Comparison of ENCODE assay signal across 8 mouse cellular contexts in the genomic region with DNA sequence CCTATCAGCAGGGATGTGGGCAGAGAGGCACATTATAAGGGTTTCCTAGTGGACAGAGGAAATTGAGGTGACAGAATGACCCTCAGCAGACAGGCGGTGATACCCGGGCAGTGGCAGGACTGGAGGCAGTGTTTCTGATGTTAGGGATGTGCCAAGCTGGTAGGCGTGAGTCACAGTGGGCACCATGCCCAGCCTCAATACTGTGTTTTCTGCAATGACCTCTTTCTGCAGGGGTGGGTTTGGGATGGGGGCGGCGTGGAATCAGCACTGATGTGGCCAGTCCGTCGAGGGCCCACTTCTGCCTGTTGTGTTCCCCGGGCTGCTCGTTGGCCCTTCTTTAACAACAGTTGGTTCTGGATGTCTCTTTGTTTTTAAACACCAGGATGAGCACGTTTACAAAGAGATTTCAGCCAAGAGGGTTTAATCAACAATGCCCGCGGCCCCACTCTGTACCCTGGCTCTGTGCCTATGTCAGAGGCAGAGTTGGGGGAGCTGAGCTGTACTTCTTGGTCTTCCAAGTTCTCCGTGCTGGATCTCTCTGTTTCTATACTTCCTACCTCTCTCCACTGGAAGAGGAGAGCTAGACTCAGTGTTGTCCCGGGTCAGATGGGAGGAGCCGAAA. TPM values are rescaled to one million over a fixed set of nuclear protein-coding genes. Genes with fewer than 3 reads are reported as not detected.
DNase-seq lines count a peak whose midpoint lies in the region; ATAC-seq and TF ChIP-seq lines count a peak whose summit lies in the region.

No protein-coding gene starts in this region.

- WGBS in embryonic facial prominence, embryonic 11.5 days, result 57% methylated on average over 15 of the region's 15 CpGs
- 63% methylated on average over 15 of the region's 15 CpGs for WGBS in hindbrain, embryonic 10.5 days
- 23% methylated on average over 15 of the region's 15 CpGs for WGBS in liver, embryonic 15.5 days (ENCODE audit: insufficient replicate concordance)
- WGBS in small intestine, adult 2 months, result 42% methylated on average over 15 of the region's 15 CpGs

- H3K9ac ChIP-seq in embryonic facial prominence, embryonic 11.5 days (replicated peaks; ENCODE audit: low read length), result peak overlapping the region; percentile 9; the same call in 1 of the 2 replicates
- H3K9ac ChIP-seq in liver, embryonic 15.5 days, result peak overlapping the region; percentile 96

- no peak for TF ChIP-seq POLR2A in small intestine, adult 2 months (IDR thresholded peaks at IDR 0.05; ENCODE audit: low read depth, low read length)

- peaks cover 23% of the 10 kb centered on the region for H3K27me3 ChIP-seq in E14TG2a.4 (ENCODE audit: insufficient read depth, low read length)
- peaks cover 7% of the 10 kb centered on the region; the same call in 1 of the 2 replicates for H3K27me3 ChIP-seq in embryonic facial prominence, embryonic 11.5 days (ENCODE audit: control insufficient read depth, insufficient read depth, low read length)
- peaks cover 71% of the 10 kb centered on the region for H3K27me3 ChIP-seq in hindbrain, embryonic 10.5 days (ENCODE audit: insufficient read depth, poor library complexity, severe bottlenecking)
- no peaks in the 10 kb centered on the region for H3K27me3 ChIP-seq in liver, embryonic 15.5 days
- peaks cover 28% of the 10 kb centered on the region for H3K27me3 ChIP-seq in small intestine, adult 2 months (ENCODE audit: control insufficient read depth, insufficient read depth, low read length)

- no peak overlapping the region for H3K27ac ChIP-seq in embryonic facial prominence, embryonic 11.5 days (replicated peaks; ENCODE audit: low read depth, low read length)
- H3K27ac ChIP-seq in hindbrain, embryonic 10.5 days, result peak overlapping the region; percentile 84
- peak overlapping the region; percentile 98 for H3K27ac ChIP-seq in liver, embryonic 15.5 days (replicated peaks)
- no peak overlapping the region for H3K27ac ChIP-seq in small intestine, adult 2 months (ENCODE audit: insufficient read depth, low read depth, low read length)

- no peak for ATAC-seq in embryonic facial prominence, embryonic 11.5 days (replicated peaks; ENCODE audit: insufficient number of reproducible peaks, low FRiP score, low TSS enrichment, low read depth)
- no peak for ATAC-seq in liver, embryonic 15.5 days (ENCODE audit: insufficient read depth)

- peak overlapping the region; percentile 83 for H3K4me3 ChIP-seq in E14TG2a.4 (replicated peaks; ENCODE audit: low read length)
- H3K4me3 ChIP-seq in embryonic facial prominence, embryonic 11.5 days (ENCODE audit: low read depth, low read length), result peak overlapping the region; percentile 56
- H3K4me3 ChIP-seq in hindbrain, embryonic 10.5 days, result peak overlapping the region; percentile 59
- peak overlapping the region; percentile 84 for H3K4me3 ChIP-seq in liver, embryonic 15.5 days (replicated peaks)
- H3K4me3 ChIP-seq in small intestine, adult 2 months (ENCODE audit: low read depth, low read length), result peak overlapping the region; percentile 11

- peaks cover 92% of the 10 kb centered on the region for H3K4me1 ChIP-seq in E14TG2a.4 (replicated peaks; ENCODE audit: low read depth, low read length)
- H3K4me1 ChIP-seq in embryonic facial prominence, embryonic 11.5 days (ENCODE audit: control insufficient read depth, insufficient read depth, low read length), result peaks cover 27% of the 10 kb centered on the region
- peaks cover 75% of the 10 kb centered on the region for H3K4me1 ChIP-seq in hindbrain, embryonic 10.5 days (replicated peaks)
- peaks cover 100% of the 10 kb centered on the region for H3K4me1 ChIP-seq in liver, embryonic 15.5 days (replicated peaks)
- H3K4me1 ChIP-seq in small intestine, adult 2 months (ENCODE audit: control insufficient read depth, insufficient read depth, insufficient read length, low read length), result peaks cover 2% of the 10 kb centered on the region; the same call in 1 of the 2 replicates

- peak overlapping the region; percentile 85 for H3K4me2 ChIP-seq in embryonic facial prominence, embryonic 11.5 days (ENCODE audit: low read depth, low read length)
- peak overlapping the region; percentile 90 for H3K4me2 ChIP-seq in liver, embryonic 15.5 days

- peaks cover 37% of the 10 kb centered on the region for H3K36me3 ChIP-seq in E14TG2a.4 (ENCODE audit: insufficient read depth, low read length)
- peaks cover 2% of the 10 kb centered on the region for H3K36me3 ChIP-seq in embryonic facial prominence, embryonic 11.5 days (replicated peaks; ENCODE audit: control insufficient read depth, insufficient read depth, low read depth, low read length)
- peaks cover 17% of the 10 kb centered on the region for H3K36me3 ChIP-seq in hindbrain, embryonic 10.5 days
- peaks cover 30% of the 10 kb centered on the region for H3K36me3 ChIP-seq in liver, embryonic 15.5 days (replicated peaks)
- no peaks in the 10 kb centered on the region; the same call in 1 of the 2 replicates for H3K36me3 ChIP-seq in small intestine, adult 2 months (ENCODE audit: control insufficient read depth, insufficient read depth, low read length)

- TF ChIP-seq CTCF in E14TG2a.4 (conservative IDR thresholded peaks at IDR 0.05; ENCODE audit: low read length), result no peak
- no peak for TF ChIP-seq CTCF in small intestine, adult 2 months (IDR thresholded peaks at IDR 0.05; ENCODE audit: extremely low read depth, insufficient read length, insufficient replicate concordance, low read depth, low read length)

- DNase-seq in heart, adult 18-20 months, result peak; percentile 48 to 51
- DNase-seq in heart, adult 8-10 months (ENCODE audit: low spot score), result no peak
- no peak for DNase-seq in embryonic facial prominence, embryonic 11.5 days (ENCODE audit: low spot score)
- DNase-seq in hindbrain, embryonic 10.5 days (ENCODE audit: low spot score), result no peak
- no peak for DNase-seq in cerebellum, postnatal 36 days

- no peaks in the 10 kb centered on the region for H3K9me3 ChIP-seq in E14TG2a.4 (ENCODE audit: low read length)
- H3K9me3 ChIP-seq in embryonic facial prominence, embryonic 11.5 days (replicated peaks; ENCODE audit: control insufficient read depth, low read length), result no peaks in the 10 kb centered on the region
- H3K9me3 ChIP-seq in hindbrain, embryonic 10.5 days, result no peaks in the 10 kb centered on the region
- H3K9me3 ChIP-seq in liver, embryonic 15.5 days (replicated peaks), result no peaks in the 10 kb centered on the region

RNA-seq across cellular contexts. Expression of a gene that starts 25.8 kb away (rescaled TPM):
- 10 to 100 TPM; 12.5 to 13.5 TPM for total RNA-seq in heart, adult 18-20 months (2021)
- 10 to 100 TPM; 13.3 to 14.9 (median 14.0) TPM for total RNA-seq in heart, adult 8-10 months (2022)
- 3.1 and 4.2 TPM in 2 replicates for polyA plus RNA-seq in embryonic facial prominence, embryonic 11.5 days (2014; fragmentation: Nextera tagmentation; extraction: Ambion mirVana)
- polyA plus RNA-seq in hindbrain, embryonic 10.5 days (2016; fragmentation: Nextera tagmentation; extraction: Ambion mirVana), result 2.7 and 4.0 TPM in 2 replicates
- polyA plus RNA-seq in liver, embryonic 15.5 days (2015; fragmentation: Nextera tagmentation; extraction: Ambion mirVana), result 6.6 and 9.4 TPM in 2 replicates
- polyA plus RNA-seq in small intestine, adult 2 months (2012; rRNA removed), result 11.1 and 12.1 TPM in 2 replicates

RNA-seq across cellular contexts. Expression of a gene that starts 59.0 kb away (rescaled TPM):
- not detected for total RNA-seq in heart, adult 18-20 months (2021)
- total RNA-seq in heart, adult 8-10 months (2022), result not detected
- polyA plus RNA-seq in embryonic facial prominence, embryonic 11.5 days (2014; fragmentation: Nextera tagmentation; extraction: Ambion mirVana), result not detected in 2 replicates
- 0.59 and 0.66 TPM in 2 replicates for polyA plus RNA-seq in hindbrain, embryonic 10.5 days (2016; fragmentation: Nextera tagmentation; extraction: Ambion mirVana)
- polyA plus RNA-seq in liver, embryonic 15.5 days (2015; fragmentation: Nextera tagmentation; extraction: Ambion mirVana), result 0.39 and 0.61 TPM in 2 replicates
- not detected in 2 replicates for polyA plus RNA-seq in small intestine, adult 2 months (2012; rRNA removed)

Comparison
In these comparisons a context has a peak if more than half of its experiments do, and no peak if none do; other contexts are left out.
1. DNase-seq: peak in heart, adult 18-20 months (2 of 2); none in heart, adult 8-10 months (single experiment), embryonic facial prominence, embryonic 11.5 days (single experiment), hindbrain, embryonic 10.5 days (single experiment) and cerebellum, postnatal 36 days (0 of 2).
2. H3K4me3 ChIP-seq: peak in every context shown above with its lines; median percentile 84 in liver, embryonic 15.5 days; 83 in E14TG2a.4; 59 in hindbrain, embryonic 10.5 days; 56 in embryonic facial prominence, embryonic 11.5 days; 11 in small intestine, adult 2 months.
3. H3K27ac ChIP-seq: peak in hindbrain, embryonic 10.5 days (single experiment) and liver, embryonic 15.5 days (single experiment); none in embryonic facial prominence, embryonic 11.5 days (single experiment) and small intestine, adult 2 months (single experiment).